Mouse (Mus musculus) lung, postnatal 36 days (tissue): ENCODE data around the gene Ankrd44.
A peak's percentile ranks its signal among the peaks of the same experiment; 100 is the strongest.

ENCODE experiments used
- DNase-seq: peaks from one replicate; pipeline ENCODE4 v3.0.0; 2022; ENCODE audit warnings: mixed read lengths

The Ankrd44 gene

DNA sequence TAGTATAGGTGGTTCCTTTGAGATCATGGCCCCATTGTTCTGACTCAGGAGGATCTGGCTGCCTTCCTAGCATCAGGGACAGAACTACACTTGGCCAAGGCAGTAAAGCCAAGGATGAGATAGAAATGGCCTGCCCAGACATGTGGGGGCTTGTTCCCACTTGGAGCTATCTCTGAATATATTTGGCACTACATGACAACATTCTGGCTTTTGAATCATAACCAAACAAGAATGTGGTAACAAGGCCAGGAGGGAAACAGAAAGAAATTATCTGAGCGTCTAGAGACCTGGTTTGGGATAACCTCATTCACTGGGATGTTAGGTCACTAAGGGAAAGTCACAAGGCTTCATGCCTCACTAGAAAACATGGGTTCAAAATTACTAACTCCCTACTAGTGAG is 81.8 kb downstream of the Ankrd44 start:
- no peak for DNase-seq

- no peak for DNase-seq
Measured at GRCm38 (mm10) chr1:54842765-54843461, 83.3 kb downstream of the Ankrd44 start.

- DNase-seq, result peak; percentile 44
Measured at GRCm38 (mm10) chr1:54841788-54842187, 84.4 kb downstream of the Ankrd44 start.

GRCm38 (mm10) chr1:54840040-54840439 is 86.1 kb downstream of the Ankrd44 start:
- peak; percentile 71 for DNase-seq

DNA sequence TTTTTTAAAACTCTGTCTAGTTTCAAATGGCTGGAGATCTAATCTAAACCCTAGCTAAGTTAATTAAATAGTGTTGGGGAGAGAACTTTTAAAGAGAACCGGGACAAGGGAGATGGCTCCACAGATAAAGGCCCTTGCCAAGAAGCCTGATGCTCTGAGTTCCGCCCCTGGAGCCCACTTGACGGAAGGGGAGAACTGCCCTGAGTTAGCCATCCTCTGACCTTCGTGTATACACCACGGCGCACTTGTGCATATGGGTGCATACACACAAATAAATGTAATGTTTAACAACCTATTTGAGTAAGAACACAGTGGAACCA is 87.7 kb downstream of the Ankrd44 start:
- peak; percentile 69 for DNase-seq

DNA sequence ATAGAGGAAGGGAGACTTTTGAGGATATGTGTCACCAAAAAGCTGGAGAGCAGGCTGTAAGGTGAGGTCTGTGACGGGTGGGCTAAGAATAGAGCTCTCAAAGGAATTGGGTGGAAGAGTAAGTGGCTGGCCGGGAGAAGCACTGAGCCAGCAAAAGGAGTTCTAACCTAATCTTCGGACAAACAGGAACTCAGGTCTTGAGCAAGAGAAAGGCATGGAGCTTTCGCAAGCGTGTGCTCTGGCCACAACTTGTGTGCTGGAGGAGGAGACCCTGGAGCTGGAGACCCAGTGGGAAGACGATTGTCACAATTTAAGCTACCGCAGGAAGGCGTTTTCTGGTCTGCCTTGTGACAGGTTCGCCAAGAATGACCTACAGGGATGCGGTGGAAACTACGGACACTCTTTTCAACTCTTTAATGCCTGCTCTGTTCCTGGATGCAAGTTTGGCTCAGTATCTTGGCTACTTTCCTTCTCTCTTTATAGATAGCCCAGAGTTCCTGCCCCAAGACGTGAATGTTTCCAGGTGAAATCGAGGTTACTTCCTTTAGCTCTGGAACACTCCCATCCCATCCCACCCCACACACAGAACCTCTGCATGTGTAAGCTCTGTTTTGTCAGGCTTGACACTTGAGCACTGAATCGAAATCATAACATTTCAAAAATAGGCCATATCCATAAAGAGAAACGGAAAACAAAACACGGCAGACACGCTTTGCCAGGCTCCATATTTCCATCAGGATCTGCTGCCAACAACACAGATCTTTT is 88.3 kb downstream of the Ankrd44 start:
- peak; percentile 84 for DNase-seq

GRCm38 (mm10) chr1:54835661-54836205 is 90.5 kb downstream of the Ankrd44 start:
- DNase-seq, result no peak

- no peak for DNase-seq
Measured at GRCm38 (mm10) chr1:54833221-54833620, 93.0 kb downstream of the Ankrd44 start.

DNA sequence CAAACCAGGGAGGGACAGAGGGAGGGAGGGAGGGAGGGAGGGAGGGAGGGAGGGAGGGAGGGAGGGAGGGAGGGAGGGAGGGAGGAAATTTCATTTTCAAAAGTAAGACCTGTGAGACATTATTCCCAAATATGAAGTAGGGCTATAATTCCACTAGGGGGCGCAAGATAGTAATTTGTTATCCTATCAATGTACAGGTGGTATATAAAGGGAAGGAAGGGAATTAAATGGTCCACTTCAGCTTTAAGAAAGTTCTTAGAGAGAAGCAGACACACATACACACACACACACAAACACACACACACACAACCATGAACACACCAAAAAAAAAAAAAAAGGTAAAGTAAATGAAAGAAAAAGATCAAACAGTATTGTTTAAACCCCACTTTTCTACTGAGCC is 93.4 kb downstream of the Ankrd44 start:
- DNase-seq, result peak; percentile 89

- peak; percentile 84 for DNase-seq
Measured at GRCm38 (mm10) chr1:54830223-54830622, 96.0 kb downstream of the Ankrd44 start.

DNA sequence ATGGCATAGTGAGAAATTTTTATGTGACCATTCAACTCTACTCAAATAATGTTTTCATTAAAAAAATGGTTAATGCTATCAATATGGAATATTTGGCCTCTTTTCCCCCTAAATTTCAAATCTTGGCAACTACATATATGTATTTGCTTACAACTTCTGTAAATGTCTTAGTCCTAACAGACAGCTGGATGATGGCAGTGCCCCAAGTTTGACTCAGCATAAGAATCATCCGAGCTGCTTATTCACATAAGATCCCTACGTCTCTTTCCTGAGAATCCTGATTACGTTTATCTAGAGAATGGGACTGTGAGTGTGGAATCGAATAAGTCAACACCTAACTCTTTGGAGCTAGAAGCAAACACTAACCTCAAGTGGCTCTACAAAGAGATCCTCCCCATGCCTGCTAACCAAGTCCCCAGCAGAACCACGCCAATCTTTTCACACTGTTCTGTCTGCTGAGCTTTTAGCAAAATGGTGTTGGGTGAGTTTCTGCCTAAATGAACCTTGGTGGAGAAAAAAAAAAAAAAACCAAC is 96.4 kb downstream of the Ankrd44 start:
- peak; percentile 60 for DNase-seq

DNA sequence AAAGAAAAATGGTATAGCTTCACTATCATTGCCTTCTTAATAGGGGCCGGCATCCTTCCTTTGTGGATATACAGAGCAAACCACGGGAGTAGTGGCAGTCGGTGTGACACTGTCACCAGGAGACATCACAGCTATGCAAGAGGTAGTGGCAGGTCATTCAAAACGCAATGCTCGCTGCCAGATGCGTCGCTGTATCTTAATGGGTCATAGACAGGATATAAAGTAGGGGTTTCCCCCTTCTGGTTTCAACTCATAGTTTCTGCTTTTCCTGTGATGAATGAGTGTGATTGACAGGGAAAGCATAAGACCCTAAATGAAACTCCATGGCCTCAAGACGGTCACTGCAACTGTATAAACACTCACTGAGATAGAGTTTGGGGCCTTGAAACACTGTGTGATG is 98.4 kb downstream of the Ankrd44 start:
- DNase-seq, result no peak

- DNase-seq, result no peak
Measured at GRCm38 (mm10) chr1:54827351-54827750, 98.8 kb downstream of the Ankrd44 start.

GRCm38 (mm10) chr1:54826426-54826986 is 99.7 kb downstream of the Ankrd44 start:
- DNase-seq, result peak; percentile 97

GRCm38 (mm10) chr1:54825718-54826425 is 100.3 kb downstream of the Ankrd44 start:
- no peak for DNase-seq

GRCm38 (mm10) chr1:54824106-54824808 is 101.9 kb downstream of the Ankrd44 start:
- no peak for DNase-seq

GRCm38 (mm10) chr1:54821797-54822196 is 104.4 kb downstream of the Ankrd44 start:
- no peak for DNase-seq

DNA sequence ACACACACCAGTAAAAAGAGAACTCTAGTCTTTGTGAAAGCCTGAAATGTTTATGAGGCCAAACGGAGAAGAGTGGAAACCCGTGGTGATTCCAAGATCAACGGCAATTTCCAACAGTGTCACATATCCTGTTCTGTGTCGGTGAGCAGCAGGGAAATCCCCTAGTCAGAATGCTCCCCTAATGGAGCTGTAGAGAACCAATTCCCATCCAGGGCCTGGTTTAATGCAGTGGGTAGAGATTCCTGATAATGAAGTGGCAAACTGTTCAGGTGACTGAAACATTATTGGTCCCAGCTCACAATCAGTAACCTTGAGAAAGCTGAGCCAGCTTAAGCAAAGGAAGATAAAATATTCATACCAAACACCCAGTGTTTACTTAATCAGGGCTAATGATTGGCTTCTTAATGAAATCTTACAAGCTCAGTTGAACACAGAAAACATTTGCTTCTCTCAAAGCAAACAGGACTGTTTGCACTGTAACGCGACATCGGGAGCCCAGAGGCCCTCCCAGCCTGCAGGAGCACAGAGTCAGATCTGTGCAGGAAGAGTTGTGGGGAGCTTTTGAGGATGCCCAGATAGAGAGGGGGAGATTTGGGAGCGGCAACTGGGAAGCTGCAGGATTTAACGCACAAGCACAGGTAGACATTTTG is 110.9 kb downstream of the Ankrd44 start:
- DNase-seq, result no peak

DNA sequence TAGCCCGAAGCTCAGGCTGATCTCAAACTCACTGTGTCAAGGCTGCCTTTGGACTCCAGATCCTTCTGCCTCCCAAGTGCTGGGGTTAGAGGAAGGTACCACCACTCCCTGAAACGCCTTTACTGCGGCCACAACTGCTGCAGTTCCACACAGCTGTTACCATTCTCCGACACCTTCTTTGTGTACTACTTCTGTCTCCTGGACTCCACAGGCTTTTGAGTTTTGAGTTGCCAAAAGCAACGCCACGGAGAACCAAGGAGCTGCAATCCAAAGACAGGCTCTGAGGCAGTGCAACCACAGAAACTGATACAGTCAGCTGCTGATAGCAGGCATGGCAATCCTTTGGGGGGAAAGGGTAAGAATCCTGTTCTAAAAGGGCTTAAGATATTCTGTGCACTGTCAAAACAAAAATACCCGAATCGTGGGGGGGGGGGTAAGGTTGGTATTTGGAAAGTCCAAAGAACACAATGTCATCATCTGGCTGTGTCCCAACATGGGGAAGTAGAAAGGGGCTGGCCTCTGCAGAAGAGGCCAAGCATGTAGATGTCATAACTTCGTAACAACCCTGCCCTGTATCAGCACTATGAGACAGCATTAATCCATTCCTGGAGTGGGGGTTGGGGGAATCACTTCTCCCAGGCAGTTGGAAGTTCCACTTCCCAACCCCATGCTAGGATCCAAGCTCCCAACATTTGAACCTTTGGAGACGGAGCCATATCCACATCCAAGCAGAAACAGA is 116.2 kb downstream of the Ankrd44 start:
- peak; percentile 84 for DNase-seq

DNA sequence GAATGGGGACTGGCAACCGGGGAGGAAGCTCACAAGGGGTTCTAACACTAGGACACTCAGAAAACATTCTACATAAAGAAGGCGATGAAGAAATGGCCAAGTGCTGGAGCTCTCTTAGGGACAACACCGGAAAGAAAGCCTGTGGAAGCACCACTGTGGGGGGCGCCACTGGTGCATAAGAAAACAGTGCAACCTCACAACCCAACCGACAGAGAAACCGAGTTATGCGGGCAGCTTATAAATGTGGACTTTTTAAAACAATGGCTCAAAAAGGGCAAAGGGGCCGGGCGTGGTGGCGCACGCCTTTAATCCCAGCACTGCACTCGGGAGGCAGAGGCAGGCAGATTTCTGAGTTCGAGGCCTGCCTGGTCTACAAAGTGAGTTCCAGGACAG is 117.1 kb downstream of the Ankrd44 start:
- no peak for DNase-seq
